Mouse (Mus musculus): Measurements from ENCODE around the gene Dhodh. TPM values are rescaled to one million over a fixed set of nuclear protein-coding genes. Genes with fewer than 3 reads are reported as not detected.

The Dhodh gene
- total RNA-seq, 4 experiments from 2014 or later = 15.1 to 22.1 (median 18.0) TPM

DNA sequence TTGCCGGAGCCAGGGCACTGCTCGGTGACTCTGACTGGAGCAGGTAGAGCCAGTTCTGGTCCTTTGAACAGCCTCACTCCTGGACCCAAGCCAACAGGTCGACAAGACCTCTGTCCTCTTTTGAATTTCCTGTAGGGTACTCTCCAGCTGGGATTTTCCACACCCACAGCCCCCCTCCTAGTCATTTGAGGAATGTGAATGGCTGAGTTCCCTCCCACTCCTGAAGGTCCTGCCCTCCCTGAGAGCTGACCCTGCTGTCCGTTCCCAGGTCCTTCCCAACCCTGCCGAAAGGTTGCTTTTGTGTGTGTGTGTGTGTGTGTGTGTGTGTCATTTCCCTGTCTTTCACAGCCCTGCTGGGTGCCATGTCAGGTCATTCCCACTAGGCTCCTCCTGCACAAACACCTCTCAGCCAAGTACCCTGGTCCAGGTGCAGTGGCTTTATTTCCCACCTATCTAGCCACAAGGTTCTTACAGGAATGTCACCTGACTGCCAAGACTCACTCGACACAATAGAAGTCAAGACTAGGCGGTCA, 21.4 kb downstream of the Dhodh start:
- no peak for DNase-seq (ENCODE audit: low spot score)

DNA sequence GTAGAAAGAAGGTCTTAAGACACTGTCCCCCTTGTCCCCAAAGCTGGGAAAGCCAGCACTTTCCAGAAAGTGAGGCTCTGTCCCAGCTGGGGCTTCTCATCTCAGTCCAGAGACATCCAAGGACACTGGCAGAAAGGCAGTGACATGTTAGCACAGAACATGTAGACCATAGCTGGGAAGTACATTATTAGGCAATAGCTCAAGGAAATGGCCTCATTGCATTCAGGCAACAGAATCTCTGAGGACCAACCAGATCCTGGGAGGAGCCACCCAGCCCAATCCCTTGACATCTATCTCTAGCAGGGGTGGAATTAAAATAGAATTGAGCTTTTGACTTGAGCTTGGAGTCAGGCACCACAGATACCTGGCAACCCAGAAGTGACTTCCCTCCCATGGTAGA, 22.8 kb downstream of the Dhodh start:
- no peak for DNase-seq (ENCODE audit: low spot score)

DNA sequence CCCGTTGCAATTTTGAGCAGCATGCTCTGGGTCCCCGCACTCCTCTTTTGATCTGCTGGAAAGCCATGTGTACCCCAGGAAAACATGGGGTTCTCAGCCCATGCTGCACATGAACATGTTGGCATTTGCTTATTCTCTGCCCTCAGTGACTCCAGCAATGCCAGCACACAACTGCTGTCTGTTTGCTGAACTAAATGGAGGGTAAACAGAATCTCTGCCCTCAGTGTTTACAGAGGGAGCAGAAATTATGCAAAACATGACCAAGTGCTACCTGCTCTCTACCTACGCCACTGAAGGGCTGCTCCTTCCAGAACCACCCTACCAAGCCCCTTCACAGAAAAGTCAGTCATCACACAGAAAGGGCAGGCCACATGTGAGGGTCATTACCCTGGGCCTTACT, 23.6 kb downstream of the Dhodh start:
- no peak for DNase-seq (ENCODE audit: low spot score)

DNA sequence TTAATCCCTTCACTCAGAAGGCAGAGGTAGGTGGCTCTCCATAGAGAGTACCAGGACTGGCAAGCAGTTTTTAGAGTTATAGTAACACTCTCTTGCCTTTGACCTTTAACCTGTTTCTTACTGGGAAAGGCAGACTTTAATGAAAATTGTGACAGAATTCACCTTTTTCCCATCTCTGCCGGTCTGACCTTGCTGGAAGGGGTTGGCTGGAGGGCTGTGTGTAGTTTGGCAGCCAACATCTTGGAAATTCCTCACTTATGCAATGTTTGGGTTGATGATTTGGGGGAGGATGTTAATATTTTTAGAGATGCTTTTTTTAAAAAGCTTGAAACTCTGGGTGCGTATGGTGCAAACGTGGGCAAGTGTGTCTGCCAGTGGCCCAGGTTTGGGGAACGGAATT, 24.2 kb downstream of the Dhodh start:
- no peak for DNase-seq (ENCODE audit: low spot score)

DNA sequence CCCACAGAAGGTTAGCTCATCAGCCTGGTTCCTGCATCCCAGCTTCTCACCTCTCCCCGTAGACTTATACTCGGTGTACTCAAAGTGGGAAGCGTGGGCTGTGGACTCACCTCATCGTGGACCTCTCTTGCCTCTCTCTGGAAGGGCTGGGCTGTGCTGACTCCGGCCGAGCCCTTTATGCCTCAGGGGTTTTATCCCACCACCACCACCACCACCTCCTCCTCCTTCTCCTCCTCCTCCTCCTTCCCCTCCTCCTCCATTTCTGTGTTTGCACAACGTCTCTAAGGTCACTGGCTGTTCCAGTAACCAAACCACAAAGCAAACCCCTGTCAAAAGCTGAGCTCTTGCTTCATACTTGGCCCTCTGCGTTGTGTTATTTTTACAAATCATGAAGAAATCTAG, 29.6 kb downstream of the Dhodh start, which contains the start of gene Hp:
Gene Hp, minus strand, starts transcription at position 273 of the 402 bp plus-strand sequence.
- no peak for DNase-seq (ENCODE audit: low spot score)

DNA sequence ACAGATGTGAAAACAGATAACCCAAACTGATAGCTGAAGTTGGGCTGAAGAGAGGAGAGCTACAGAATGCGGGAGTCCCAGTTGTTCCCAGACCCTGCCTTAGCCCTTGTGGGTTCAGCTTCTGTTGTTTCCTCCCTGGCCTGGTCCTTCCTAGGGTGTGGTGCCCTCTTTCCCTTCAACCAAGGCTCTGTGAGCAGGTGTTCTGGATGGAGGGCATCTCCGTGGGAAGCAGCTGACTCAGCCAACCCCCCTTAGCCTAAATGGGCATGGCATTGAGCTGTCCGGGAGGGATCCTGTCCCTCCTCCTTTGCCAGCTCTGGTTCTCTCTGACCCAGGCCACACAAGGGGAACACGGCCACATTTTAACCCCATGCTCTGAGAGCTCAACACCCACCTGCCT, 32.2 kb downstream of the Dhodh start:
- no peak for DNase-seq (ENCODE audit: low spot score)

DNA sequence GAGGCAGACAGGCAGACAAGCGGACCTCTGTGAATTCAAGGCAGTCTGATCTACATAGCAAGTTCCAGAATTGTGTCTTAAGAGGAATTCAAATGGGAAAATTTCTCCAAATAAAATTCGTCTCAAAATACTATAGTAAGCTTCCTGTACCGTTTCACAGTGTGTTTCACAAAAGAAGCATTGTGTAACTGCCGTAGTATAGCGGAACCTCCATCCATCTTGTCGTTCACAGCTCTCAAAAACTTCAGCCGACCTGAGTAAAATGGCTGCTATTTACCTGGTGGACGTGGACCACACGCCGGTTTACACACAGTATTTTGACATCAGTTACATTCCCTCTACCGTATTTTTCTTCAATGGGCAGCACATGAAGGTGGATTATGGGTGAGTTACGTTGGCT, 37.3 kb downstream of the Dhodh start:
- DNase-seq (ENCODE audit: low spot score) = no peak

DNA sequence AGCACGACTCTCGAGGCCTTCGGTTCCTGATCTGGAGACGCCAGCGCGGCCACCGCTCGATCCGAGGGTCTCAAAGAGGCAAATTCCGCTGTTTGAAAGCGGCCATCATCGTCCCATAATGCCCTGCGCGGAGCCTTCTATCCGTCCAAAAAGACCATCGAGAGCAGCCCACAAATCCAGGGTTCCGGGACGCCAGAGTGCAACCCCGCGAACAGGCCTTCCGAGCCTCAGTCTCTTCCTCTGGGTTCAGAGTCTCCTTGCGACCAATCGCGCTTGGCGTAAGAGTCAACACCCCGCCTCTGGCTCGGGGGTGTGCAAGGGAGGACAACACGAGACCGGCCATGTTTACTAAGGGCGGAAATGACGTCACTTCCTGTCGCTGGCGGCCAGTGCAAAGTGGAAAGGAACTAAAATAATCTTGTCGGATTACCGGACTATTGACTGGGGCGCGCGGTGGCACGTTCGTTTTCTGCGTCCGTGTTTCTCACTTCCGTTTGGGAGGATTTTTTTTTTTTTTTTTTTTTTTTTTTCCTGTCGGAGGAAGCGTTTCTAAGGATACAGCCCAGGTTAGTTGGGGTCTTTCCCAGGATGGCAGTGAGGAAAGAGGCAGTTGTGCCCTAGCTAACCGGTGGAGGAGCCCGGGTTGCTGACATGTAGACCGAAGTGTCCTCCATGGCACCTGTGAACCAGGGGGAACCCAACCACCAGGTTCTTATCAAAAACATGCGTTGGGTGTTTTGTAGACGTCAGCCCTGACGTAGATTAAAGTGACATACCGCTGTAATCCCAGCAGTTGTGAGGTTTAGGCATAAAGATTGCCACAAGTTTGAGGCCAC, 42.8 kb downstream of the Dhodh start, which contains the start of the genes Dhx38 and Txnl4b:
Gene Dhx38, minus strand, starts transcription at position 364 of the 836 bp plus-strand sequence.
Gene Txnl4b, plus strand, starts transcription at position 395 of the 836 bp plus-strand sequence.
- peak; percentile 100 for DNase-seq (ENCODE audit: low spot score)

DNA sequence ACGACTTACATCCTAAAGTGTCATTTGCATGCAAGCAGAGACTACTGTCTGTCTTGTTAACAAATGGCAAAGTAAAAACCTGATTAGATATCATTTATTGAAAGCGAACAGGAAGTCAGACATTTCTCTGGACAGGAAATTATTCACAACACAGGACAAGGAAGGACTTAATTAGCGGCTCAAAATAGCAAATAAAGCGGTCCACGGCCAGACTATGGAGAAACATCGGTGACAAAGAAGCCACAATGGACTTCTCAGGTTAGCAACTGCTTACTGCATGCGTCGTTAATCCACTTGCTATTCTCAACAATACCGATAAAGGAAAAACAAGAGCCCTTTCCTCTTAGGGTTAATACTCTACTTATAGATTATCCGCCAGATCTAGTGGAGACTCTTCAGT, 43.7 kb downstream of the Dhodh start:
- DNase-seq (ENCODE audit: low spot score) = no peak

DNA sequence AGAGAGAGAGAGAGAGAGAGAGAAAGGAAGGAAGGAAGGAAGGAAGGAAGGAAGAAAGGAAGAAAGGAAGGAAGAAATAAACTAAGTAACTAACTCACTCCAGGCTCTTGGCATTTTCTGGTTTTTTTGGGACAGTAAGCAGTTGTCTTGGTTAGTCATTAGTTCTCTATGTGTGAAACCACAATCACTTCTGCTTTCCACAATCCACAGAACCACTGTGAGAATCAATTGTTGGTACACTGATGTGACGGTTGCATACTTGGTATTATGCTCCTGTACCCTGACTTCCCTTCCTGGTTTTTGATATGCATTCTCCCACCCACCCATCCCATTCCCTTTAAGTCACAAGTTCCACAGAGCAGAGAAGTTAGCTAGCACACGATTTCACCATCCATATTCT, 44.6 kb downstream of the Dhodh start:
- DNase-seq (ENCODE audit: low spot score) = no peak

DNA sequence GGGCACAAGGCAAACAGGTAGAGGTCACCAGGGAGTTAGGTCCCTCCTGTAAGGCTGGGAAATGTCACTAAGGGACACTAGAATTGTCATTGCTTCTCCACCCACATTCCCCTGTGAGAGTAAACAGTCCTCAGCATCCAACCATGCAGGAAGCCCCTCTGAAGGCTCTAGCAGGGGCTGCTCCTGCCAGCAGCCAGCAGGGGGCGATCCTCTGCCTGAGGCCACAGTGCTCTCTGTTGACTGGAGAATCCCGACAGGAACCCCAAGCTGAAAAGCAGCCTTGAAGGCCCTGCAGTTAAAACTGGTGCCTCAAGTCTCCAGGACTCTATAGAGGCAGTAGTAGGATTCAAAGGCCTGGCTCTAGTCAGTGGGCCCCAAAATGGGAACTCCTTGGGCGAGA, 56.8 kb downstream of the Dhodh start:
- no peak for DNase-seq (ENCODE audit: low spot score)

DNA sequence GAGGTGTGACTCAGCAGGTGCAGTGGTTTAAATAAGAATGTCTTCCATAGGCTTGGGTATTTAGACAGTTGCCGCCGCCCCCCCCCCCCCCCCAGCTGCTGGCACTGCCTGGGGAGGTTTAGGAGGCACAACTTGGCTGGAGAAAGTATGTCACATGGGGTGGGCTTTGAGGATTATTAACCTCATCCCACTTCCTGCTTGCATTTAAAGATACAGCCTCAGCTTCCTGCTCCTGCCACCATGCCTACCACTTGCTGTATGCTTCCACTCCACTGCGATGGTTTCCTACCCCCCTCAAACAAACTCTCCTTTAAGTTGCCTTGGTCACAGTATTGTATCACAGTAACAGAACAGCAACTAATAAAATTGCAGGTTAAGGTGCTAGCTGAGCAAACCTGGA, 64.4 kb downstream of the Dhodh start:
- DNase-seq (ENCODE audit: low spot score) = no peak

DNA sequence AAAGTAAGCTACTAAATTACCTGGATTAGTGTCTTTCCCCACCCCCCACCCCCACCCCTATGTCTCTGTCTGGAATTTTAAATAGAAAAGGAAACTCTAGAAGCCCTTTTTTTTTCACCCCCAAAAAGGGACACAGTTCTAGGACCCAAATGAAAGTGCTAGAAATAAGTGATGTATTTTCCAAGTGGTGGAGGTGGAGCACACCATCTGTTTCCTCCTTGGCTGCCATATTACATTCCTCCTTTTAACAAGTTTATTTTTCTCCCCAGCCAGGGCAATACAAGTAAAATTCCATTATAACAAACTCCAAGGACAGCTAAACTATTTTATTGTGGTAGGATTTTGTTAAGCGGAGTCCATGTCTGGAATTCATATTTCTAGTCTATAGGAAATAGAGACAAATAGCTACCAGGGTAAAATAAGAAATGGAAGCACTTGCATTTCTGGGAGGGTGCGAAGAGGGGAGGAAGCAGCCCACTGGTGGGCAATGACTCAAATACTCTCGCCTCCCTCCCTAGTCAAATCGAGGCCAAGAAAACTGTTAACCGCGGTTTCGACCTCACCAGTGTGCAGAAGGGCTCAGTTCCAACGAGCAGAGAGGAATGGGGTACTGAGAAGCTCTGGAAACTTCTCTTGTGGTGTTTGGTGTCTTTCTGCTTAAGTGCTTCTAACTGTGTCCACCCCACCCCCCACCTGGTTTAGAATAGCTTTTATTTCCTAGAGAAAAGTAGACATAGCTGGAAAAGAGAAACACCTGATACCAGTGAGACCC, 65.5 kb downstream of the Dhodh start:
- no peak for DNase-seq (ENCODE audit: low spot score)

DNA sequence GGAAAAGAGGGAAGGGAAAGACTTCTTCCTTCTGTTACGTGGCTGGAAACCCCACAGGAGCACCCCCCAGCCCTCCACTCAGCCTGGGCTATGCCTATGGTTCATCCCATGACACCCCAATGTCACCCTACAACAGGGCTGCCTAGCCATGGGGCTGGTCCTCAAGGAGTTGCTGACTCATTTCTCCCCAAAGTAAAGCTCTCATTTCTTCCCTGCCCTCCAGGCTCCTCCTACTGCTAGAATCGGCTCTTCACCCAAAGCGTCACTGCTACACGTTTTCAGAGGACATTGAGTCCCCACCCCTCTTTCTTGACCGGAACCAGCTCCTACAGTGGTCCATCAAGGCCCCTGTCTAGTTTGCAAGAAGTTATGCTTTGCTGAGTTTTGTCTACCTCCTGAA, 66.3 kb downstream of the Dhodh start:
- DNase-seq (ENCODE audit: low spot score) = no peak

Other genes with a start within 250 kb of the Dhodh start
- not detected for gene Pmfbp1, start 114.6 kb downstream of the Dhodh start, total RNA-seq (2022)
- 10 to 100 TPM; 11.5 to 12.3 (median 11.8) TPM for gene Dhx38, start 42.8 kb downstream of the Dhodh start, total RNA-seq (2022)
- gene Txnl4b, start 42.8 kb downstream of the Dhodh start, total RNA-seq (2022) = 1 to 10 TPM; 5.3 to 7.1 (median 5.5) TPM
- gene Hp, start 29.5 kb downstream of the Dhodh start, total RNA-seq (2022) = 10 to 100 TPM in 1 of 4 experiments, 1 to 10 TPM in 3; 2.3 to 12.6 (median 5.1) TPM
- under 1 TPM in 2 of 4 experiments, not detected in 2; 0.16 to 0.35 TPM for gene Pkd1l3, start 5.8 kb upstream of the Dhodh start, total RNA-seq (2022)
- gene Ist1, start 84.6 kb upstream of the Dhodh start, total RNA-seq (2022) = 10 to 100 TPM; 33.9 to 41.2 (median 36.1) TPM
- gene Zfp821, start 96.9 kb upstream of the Dhodh start, total RNA-seq (2022) = 1 to 10 TPM; 4.8 to 7.4 (median 6.3) TPM
- 10 to 100 TPM; 17.9 to 21.0 (median 20.1) TPM for gene Atxn1l, start 129.1 kb upstream of the Dhodh start, total RNA-seq (2022)
- gene Ap1g1, start 169.9 kb upstream of the Dhodh start, total RNA-seq (2022) = 10 to 100 TPM; 30.2 to 37.5 (median 35.7) TPM